Mouse (Mus musculus) right cerebral cortex, postnatal 4 days (tissue): ENCODE results near the gene Slc22a15.

Experiments used
- DNase-seq: peaks from one replicate; pipeline ENCODE4 v3.0.0-alpha.2; 2022

The Slc22a15 gene

GRCm38 (mm10) chr3:101923843-101924740 is at the start of gene Slc22a15:
TSS of gene Slc22a15 (minus strand) at chr3:101924453.
- peak; percentile 72 for DNase-seq

GRCm38 (mm10) chr3:101966825-101967558 is 42.7 kb upstream of the Slc22a15 start:
- DNase-seq = no peak

- no peak for DNase-seq
Measured at GRCm38 (mm10) chr3:101964352-101964751, 40.1 kb upstream of the Slc22a15 start.

GRCm38 (mm10) chr3:101963501-101963900 is 39.2 kb upstream of the Slc22a15 start:
- no peak for DNase-seq

GRCm38 (mm10) chr3:101961146-101961835 is 37.0 kb upstream of the Slc22a15 start:
- no peak for DNase-seq

- DNase-seq = no peak
Measured at GRCm38 (mm10) chr3:101958047-101958446, 33.8 kb upstream of the Slc22a15 start.

- no peak for DNase-seq
Measured at GRCm38 (mm10) chr3:101953506-101953905, 29.3 kb upstream of the Slc22a15 start.

- no peak for DNase-seq
Measured at GRCm38 (mm10) chr3:101952577-101952976, 28.3 kb upstream of the Slc22a15 start.

GRCm38 (mm10) chr3:101948572-101948971 is 24.3 kb upstream of the Slc22a15 start:
- no peak for DNase-seq

GRCm38 (mm10) chr3:101947250-101947649 is 23.0 kb upstream of the Slc22a15 start:
- DNase-seq = no peak

- no peak for DNase-seq
Measured at GRCm38 (mm10) chr3:101945257-101945656, 21.0 kb upstream of the Slc22a15 start.

GRCm38 (mm10) chr3:101940418-101940817 is 16.2 kb upstream of the Slc22a15 start:
- no peak for DNase-seq

- DNase-seq = no peak
Measured at GRCm38 (mm10) chr3:101939865-101940264, 15.6 kb upstream of the Slc22a15 start.

GRCm38 (mm10) chr3:101939152-101939551 is 14.9 kb upstream of the Slc22a15 start:
- no peak for DNase-seq

- no peak for DNase-seq
Measured at GRCm38 (mm10) chr3:101936369-101936768, 12.1 kb upstream of the Slc22a15 start.

GRCm38 (mm10) chr3:101933820-101934219 is 9.6 kb upstream of the Slc22a15 start:
- DNase-seq = no peak

- DNase-seq = no peak
Measured at GRCm38 (mm10) chr3:101929105-101929876, 5.0 kb upstream of the Slc22a15 start.

GRCm38 (mm10) chr3:101926636-101927035 is 2.4 kb upstream of the Slc22a15 start:
- no peak for DNase-seq

- no peak for DNase-seq
Measured at GRCm38 (mm10) chr3:101925663-101926062, 1.4 kb upstream of the Slc22a15 start.

- no peak for DNase-seq
Measured at GRCm38 (mm10) chr3:101922366-101922765, 1.9 kb downstream of the Slc22a15 start.

- no peak for DNase-seq
Measured at GRCm38 (mm10) chr3:101918526-101918925, 5.7 kb downstream of the Slc22a15 start.

- no peak for DNase-seq
Measured at GRCm38 (mm10) chr3:101917665-101918064, 6.6 kb downstream of the Slc22a15 start.
